Mouse (Mus musculus) thymus, adult 2 months (tissue): ENCODE data around the gene Celf2.

Source experiments
- CTCF ChIP-seq: fragments of 200-500 bp; IDR thresholded peaks from 2 replicates; pipeline ENCODE4 v1.5.1; 2012; ENCODE audit warnings: mild to moderate bottlenecking, control low read depth, low read length, moderate library complexity, borderline replicate concordance; ENCODE audit not compliant: control insufficient read depth, poor library complexity, insufficient read depth; ENCODE audit errors: extremely low read depth
- POLR2A ChIP-seq: fragments of 200-500 bp; IDR thresholded peaks from 2 replicates; pipeline ENCODE4 v1.6.1; 2012; ENCODE audit warnings: mild to moderate bottlenecking, low read length, control low read depth, moderate library complexity; ENCODE audit not compliant: control insufficient read depth, poor library complexity, insufficient read depth; ENCODE audit errors: extremely low read depth

DNA sequence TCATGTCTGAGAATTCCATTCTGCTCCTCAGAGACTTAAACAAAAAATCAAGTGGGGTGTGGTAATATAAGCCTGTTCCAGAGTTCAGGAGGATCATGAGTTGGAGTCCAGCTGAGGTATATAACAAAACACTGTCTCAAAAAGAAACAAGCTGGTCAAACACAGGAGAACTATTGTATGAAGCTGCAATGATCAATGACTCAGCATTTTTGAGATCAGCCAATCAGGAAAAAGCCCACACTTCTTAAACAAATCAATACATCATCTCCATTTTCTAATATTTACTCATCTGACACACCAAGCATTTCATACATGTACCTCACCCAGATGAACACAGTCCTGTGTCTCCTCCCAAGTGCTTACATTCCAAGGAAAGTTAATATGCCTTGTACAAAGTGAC lies 544.1 kb downstream of the Celf2 start:
- no peak for TF ChIP-seq POLR2A
- TF ChIP-seq CTCF: no peak
